Mouse (Mus musculus): ENCODE results near the gene Sema6b. TPM values are rescaled to one million over a fixed set of nuclear protein-coding genes. Genes with fewer than 3 reads are reported as not detected.

Sema6b gene
- polyA plus RNA-seq, 1 experiment: 48.5 TPM

- TF ChIP-seq CTCF (IDR thresholded peaks at IDR 0.05; ENCODE audit: borderline replicate concordance, extremely low read depth, insufficient read depth, insufficient read length) (no peak), POLR2A (IDR thresholded peaks at IDR 0.05; ENCODE audit: borderline replicate concordance, extremely low read depth, insufficient read depth, insufficient read length, poor library complexity, severe bottlenecking) (no peak)
- DNase-seq (ENCODE audit: low read depth): no peak
Measured at GRCm38 (mm10) chr17:56144546-56144945, 4.4 kb upstream of the Sema6b start.

GRCm38 (mm10) chr17:56141702-56142605 is 1.8 kb upstream of the Sema6b start:
- peak; percentile 70 for DNase-seq (ENCODE audit: low read depth)
- no peak for TF ChIP-seq POLR2A (IDR thresholded peaks at IDR 0.05; ENCODE audit: borderline replicate concordance, extremely low read depth, insufficient read depth, insufficient read length, poor library complexity, severe bottlenecking)

- no peak for TF ChIP-seq CTCF (IDR thresholded peaks at IDR 0.05; ENCODE audit: borderline replicate concordance, extremely low read depth, insufficient read depth, insufficient read length)
- no peak for TF ChIP-seq POLR2A (IDR thresholded peaks at IDR 0.05; ENCODE audit: borderline replicate concordance, extremely low read depth, insufficient read depth, insufficient read length, poor library complexity, severe bottlenecking)
- peak; percentile 44 for DNase-seq (ENCODE audit: low read depth)
Measured at GRCm38 (mm10) chr17:56139355-56139754, 788 bp downstream of the Sema6b start.

GRCm38 (mm10) chr17:56137839-56138613 is 2.1 kb downstream of the Sema6b start:
- TF ChIP-seq CTCF (IDR thresholded peaks at IDR 0.05; ENCODE audit: borderline replicate concordance, extremely low read depth, insufficient read depth, insufficient read length): no peak
- no peak for TF ChIP-seq POLR2A (IDR thresholded peaks at IDR 0.05; ENCODE audit: borderline replicate concordance, extremely low read depth, insufficient read depth, insufficient read length, poor library complexity, severe bottlenecking)
- DNase-seq (ENCODE audit: low read depth): no peak

GRCm38 (mm10) chr17:56136558-56136957 is 3.6 kb downstream of the Sema6b start:
- no peak for TF ChIP-seq POLR2A (IDR thresholded peaks at IDR 0.05; ENCODE audit: borderline replicate concordance, extremely low read depth, insufficient read depth, insufficient read length, poor library complexity, severe bottlenecking)
- TF ChIP-seq CTCF (IDR thresholded peaks at IDR 0.05; ENCODE audit: borderline replicate concordance, extremely low read depth, insufficient read depth, insufficient read length): no peak
- DNase-seq (ENCODE audit: low read depth): no peak

- no peak for DNase-seq (ENCODE audit: low read depth)
- TF ChIP-seq POLR2A (IDR thresholded peaks at IDR 0.05; ENCODE audit: borderline replicate concordance, extremely low read depth, insufficient read depth, insufficient read length, poor library complexity, severe bottlenecking) (no peak), CTCF (IDR thresholded peaks at IDR 0.05; ENCODE audit: borderline replicate concordance, extremely low read depth, insufficient read depth, insufficient read length) (peak; percentile 75)
Measured at GRCm38 (mm10) chr17:56134463-56134971, 5.6 kb downstream of the Sema6b start.

- no peak for DNase-seq (ENCODE audit: low read depth)
Measured at GRCm38 (mm10) chr17:56133457-56134363, 6.4 kb downstream of the Sema6b start.

GRCm38 (mm10) chr17:56132661-56133060 is 7.5 kb downstream of the Sema6b start:
- peak; percentile 47 for DNase-seq (ENCODE audit: low read depth)
- TF ChIP-seq CTCF (IDR thresholded peaks at IDR 0.05; ENCODE audit: borderline replicate concordance, extremely low read depth, insufficient read depth, insufficient read length): peak; percentile 92
- TF ChIP-seq POLR2A (IDR thresholded peaks at IDR 0.05; ENCODE audit: borderline replicate concordance, extremely low read depth, insufficient read depth, insufficient read length, poor library complexity, severe bottlenecking): no peak

More at GRCm38 (mm10) chr17:56133457-56134363, 6.4 kb downstream of the Sema6b start:
- TF ChIP-seq POLR2A (IDR thresholded peaks at IDR 0.05; ENCODE audit: borderline replicate concordance, extremely low read depth, insufficient read depth, insufficient read length, poor library complexity, severe bottlenecking) (no peak), CTCF (IDR thresholded peaks at IDR 0.05; ENCODE audit: borderline replicate concordance, extremely low read depth, insufficient read depth, insufficient read length) (no peak)

GRCm38 (mm10) chr17:56131814-56132213 is 8.3 kb downstream of the Sema6b start:
- TF ChIP-seq POLR2A (IDR thresholded peaks at IDR 0.05; ENCODE audit: borderline replicate concordance, extremely low read depth, insufficient read depth, insufficient read length, poor library complexity, severe bottlenecking) (no peak), CTCF (IDR thresholded peaks at IDR 0.05; ENCODE audit: borderline replicate concordance, extremely low read depth, insufficient read depth, insufficient read length) (peak; percentile 81)
- peak; percentile 64 for DNase-seq (ENCODE audit: low read depth)

GRCm38 (mm10) chr17:56131136-56131535 is 9.0 kb downstream of the Sema6b start:
- no peak for TF ChIP-seq CTCF (IDR thresholded peaks at IDR 0.05; ENCODE audit: borderline replicate concordance, extremely low read depth, insufficient read depth, insufficient read length)
- no peak for TF ChIP-seq POLR2A (IDR thresholded peaks at IDR 0.05; ENCODE audit: borderline replicate concordance, extremely low read depth, insufficient read depth, insufficient read length, poor library complexity, severe bottlenecking)
- DNase-seq (ENCODE audit: low read depth): no peak
